Mouse (Mus musculus): ENCODE results near the gene Iqgap1. TPM values are rescaled to one million over a fixed set of nuclear protein-coding genes. Genes with fewer than 3 reads are reported as not detected.

Gene Iqgap1
- polyA plus RNA-seq, 1 experiment, result 31.4 TPM

GRCm38 (mm10) chr7:80742671-80743070 is 83.1 kb downstream of the Iqgap1 start:
- TF ChIP-seq CTCF (IDR thresholded peaks at IDR 0.05; ENCODE audit: borderline replicate concordance, extremely low read depth, insufficient read depth, insufficient read length), result no peak
- no peak for DNase-seq (ENCODE audit: low read depth)

GRCm38 (mm10) chr7:80740954-80741353 is 84.8 kb downstream of the Iqgap1 start:
- peak; percentile 84 for DNase-seq (ENCODE audit: low read depth)
- TF ChIP-seq POLR2A (IDR thresholded peaks at IDR 0.05; ENCODE audit: borderline replicate concordance, extremely low read depth, insufficient read depth, insufficient read length, poor library complexity, severe bottlenecking) (no peak), CTCF (IDR thresholded peaks at IDR 0.05; ENCODE audit: borderline replicate concordance, extremely low read depth, insufficient read depth, insufficient read length) (peak; percentile 79)

GRCm38 (mm10) chr7:80736199-80736598 is 89.6 kb downstream of the Iqgap1 start:
- TF ChIP-seq CTCF (IDR thresholded peaks at IDR 0.05; ENCODE audit: borderline replicate concordance, extremely low read depth, insufficient read depth, insufficient read length) (no peak), POLR2A (IDR thresholded peaks at IDR 0.05; ENCODE audit: borderline replicate concordance, extremely low read depth, insufficient read depth, insufficient read length, poor library complexity, severe bottlenecking) (no peak)
- no peak for DNase-seq (ENCODE audit: low read depth)

- TF ChIP-seq CTCF (IDR thresholded peaks at IDR 0.05; ENCODE audit: borderline replicate concordance, extremely low read depth, insufficient read depth, insufficient read length), result no peak
- TF ChIP-seq POLR2A (IDR thresholded peaks at IDR 0.05; ENCODE audit: borderline replicate concordance, extremely low read depth, insufficient read depth, insufficient read length, poor library complexity, severe bottlenecking), result no peak
- no peak for DNase-seq (ENCODE audit: low read depth)
Measured at GRCm38 (mm10) chr7:80732986-80733385, 92.8 kb downstream of the Iqgap1 start.

GRCm38 (mm10) chr7:80729662-80730061 is 96.1 kb downstream of the Iqgap1 start:
- TF ChIP-seq CTCF (IDR thresholded peaks at IDR 0.05; ENCODE audit: borderline replicate concordance, extremely low read depth, insufficient read depth, insufficient read length) (peak; percentile 99), POLR2A (IDR thresholded peaks at IDR 0.05; ENCODE audit: borderline replicate concordance, extremely low read depth, insufficient read depth, insufficient read length, poor library complexity, severe bottlenecking) (no peak)
- DNase-seq (ENCODE audit: low read depth), result peak; percentile 76

- peak; percentile 19 for DNase-seq (ENCODE audit: low read depth)
- no peak for TF ChIP-seq CTCF (IDR thresholded peaks at IDR 0.05; ENCODE audit: borderline replicate concordance, extremely low read depth, insufficient read depth, insufficient read length)
- TF ChIP-seq POLR2A (IDR thresholded peaks at IDR 0.05; ENCODE audit: borderline replicate concordance, extremely low read depth, insufficient read depth, insufficient read length, poor library complexity, severe bottlenecking), result no peak
Measured at GRCm38 (mm10) chr7:80721041-80721440, 104.7 kb downstream of the Iqgap1 start.

- no peak for DNase-seq (ENCODE audit: low read depth)
- no peak for TF ChIP-seq POLR2A (IDR thresholded peaks at IDR 0.05; ENCODE audit: borderline replicate concordance, extremely low read depth, insufficient read depth, insufficient read length, poor library complexity, severe bottlenecking)
- no peak for TF ChIP-seq CTCF (IDR thresholded peaks at IDR 0.05; ENCODE audit: borderline replicate concordance, extremely low read depth, insufficient read depth, insufficient read length)
Measured at GRCm38 (mm10) chr7:80719582-80719981, 106.2 kb downstream of the Iqgap1 start.

GRCm38 (mm10) chr7:80719038-80719437 is 106.7 kb downstream of the Iqgap1 start:
- DNase-seq (ENCODE audit: low read depth), result no peak
- TF ChIP-seq CTCF (IDR thresholded peaks at IDR 0.05; ENCODE audit: borderline replicate concordance, extremely low read depth, insufficient read depth, insufficient read length) (no peak), POLR2A (IDR thresholded peaks at IDR 0.05; ENCODE audit: borderline replicate concordance, extremely low read depth, insufficient read depth, insufficient read length, poor library complexity, severe bottlenecking) (no peak)

GRCm38 (mm10) chr7:80718471-80718870 is 107.3 kb downstream of the Iqgap1 start:
- TF ChIP-seq POLR2A (IDR thresholded peaks at IDR 0.05; ENCODE audit: borderline replicate concordance, extremely low read depth, insufficient read depth, insufficient read length, poor library complexity, severe bottlenecking), result no peak
- TF ChIP-seq CTCF (IDR thresholded peaks at IDR 0.05; ENCODE audit: borderline replicate concordance, extremely low read depth, insufficient read depth, insufficient read length), result no peak
- no peak for DNase-seq (ENCODE audit: low read depth)

- TF ChIP-seq POLR2A (IDR thresholded peaks at IDR 0.05; ENCODE audit: borderline replicate concordance, extremely low read depth, insufficient read depth, insufficient read length, poor library complexity, severe bottlenecking) (no peak), CTCF (IDR thresholded peaks at IDR 0.05; ENCODE audit: borderline replicate concordance, extremely low read depth, insufficient read depth, insufficient read length) (no peak)
- DNase-seq (ENCODE audit: low read depth), result no peak
Measured at GRCm38 (mm10) chr7:80716758-80717157, 109.0 kb downstream of the Iqgap1 start.

- no peak for TF ChIP-seq CTCF (IDR thresholded peaks at IDR 0.05; ENCODE audit: borderline replicate concordance, extremely low read depth, insufficient read depth, insufficient read length)
- no peak for TF ChIP-seq POLR2A (IDR thresholded peaks at IDR 0.05; ENCODE audit: borderline replicate concordance, extremely low read depth, insufficient read depth, insufficient read length, poor library complexity, severe bottlenecking)
- no peak for DNase-seq (ENCODE audit: low read depth)
Measured at GRCm38 (mm10) chr7:80715306-80715705, 110.5 kb downstream of the Iqgap1 start.

GRCm38 (mm10) chr7:80711496-80711895 is 114.3 kb downstream of the Iqgap1 start:
- no peak for TF ChIP-seq POLR2A (IDR thresholded peaks at IDR 0.05; ENCODE audit: borderline replicate concordance, extremely low read depth, insufficient read depth, insufficient read length, poor library complexity, severe bottlenecking)
- DNase-seq (ENCODE audit: low read depth), result no peak

GRCm38 (mm10) chr7:80710333-80710732 is 115.4 kb downstream of the Iqgap1 start:
- DNase-seq (ENCODE audit: low read depth), result no peak

More at GRCm38 (mm10) chr7:80710333-80710732, 115.4 kb downstream of the Iqgap1 start:
- TF ChIP-seq POLR2A (IDR thresholded peaks at IDR 0.05; ENCODE audit: borderline replicate concordance, extremely low read depth, insufficient read depth, insufficient read length, poor library complexity, severe bottlenecking) (no peak), CTCF (IDR thresholded peaks at IDR 0.05; ENCODE audit: borderline replicate concordance, extremely low read depth, insufficient read depth, insufficient read length) (no peak)

All from brain, embryonic 14.5 days (tissue).